Mouse (Mus musculus) cortical plate, adult 2 months (tissue): ENCODE data around the gene Hectd1. TPM values are rescaled to one million over a fixed set of nuclear protein-coding genes. Genes with fewer than 3 reads are reported as not detected.

Experiments used
- H3K27ac ChIP-seq: fragments of 200-500 bp; 2 replicates; pipeline ENCODE4 v1.5.1; 2012; ENCODE audit warnings: low read length, control low read depth, inconsistent platforms; ENCODE audit not compliant: insufficient read depth
- H3K4me1 ChIP-seq: fragments of 200-500 bp; 2 replicates; pipeline ENCODE4 v1.6.1; 2011; ENCODE audit warnings: low read length; ENCODE audit not compliant: control insufficient read depth, insufficient read depth
- H3K4me3 ChIP-seq: fragments of 200-500 bp; 2 replicates; pipeline ENCODE4 v1.5.1; 2011; ENCODE audit warnings: mild to moderate bottlenecking, low read length, control low read depth; ENCODE audit not compliant: insufficient read depth
- CTCF ChIP-seq: fragments of 200-500 bp; IDR thresholded peaks from 2 replicates; pipeline ENCODE4 v1.5.1; 2011; ENCODE audit warnings: mild to moderate bottlenecking, control low read depth, low read length; ENCODE audit not compliant: insufficient read depth; ENCODE audit errors: extremely low read depth
- POLR2A ChIP-seq: fragments of 200-500 bp; IDR thresholded peaks from 2 replicates; pipeline ENCODE4 v1.6.1; 2011; ENCODE audit warnings: mild to moderate bottlenecking, low read length, control low read depth; ENCODE audit not compliant: insufficient read depth; ENCODE audit errors: extremely low read depth
- polyA plus RNA-seq: library from polyadenylated mRNA; depleted of rRNA; stranded (reverse); fragments of >200 nt; gene quantifications from 2 replicates; pipeline ENCODE4 v1.2.3, GENCODE M21; 2012

Hectd1 gene
- polyA plus RNA-seq, 1 experiment, result 33.0 TPM

DNA sequence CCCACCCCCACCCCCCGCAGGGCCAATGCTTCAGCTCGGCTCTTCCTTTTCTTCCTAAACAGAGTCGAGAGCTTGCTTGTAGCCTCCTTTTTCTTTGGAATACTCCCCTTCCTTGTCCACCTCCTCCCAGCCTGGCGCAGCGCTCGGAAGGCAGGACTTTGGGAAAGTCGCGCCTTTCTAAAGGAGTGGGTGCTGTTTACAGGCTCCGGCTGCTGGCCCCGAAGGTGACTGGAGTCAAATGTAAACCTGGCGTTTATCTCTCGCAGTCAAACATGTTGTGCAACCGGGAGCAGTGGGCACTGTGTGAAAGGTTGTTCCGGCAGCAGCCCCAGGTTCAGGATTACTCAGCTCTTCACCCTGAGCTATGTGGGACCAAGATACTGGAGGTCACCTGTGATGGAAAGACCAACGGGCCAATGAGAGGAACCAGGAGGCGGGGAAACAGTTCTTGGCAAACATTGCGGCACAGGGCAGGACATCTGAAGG is 15.5 kb upstream of the Hectd1 start:
- H3K27ac ChIP-seq, result peak overlapping the region; percentile 30
- peak; percentile 73 for TF ChIP-seq POLR2A
- TF ChIP-seq CTCF, result no peak
- H3K4me3 ChIP-seq, result peak overlapping the region; percentile 41
- H3K4me1 ChIP-seq, result peaks cover 3% of the 10 kb centered on the region; the same call in 1 of the 2 replicates

DNA sequence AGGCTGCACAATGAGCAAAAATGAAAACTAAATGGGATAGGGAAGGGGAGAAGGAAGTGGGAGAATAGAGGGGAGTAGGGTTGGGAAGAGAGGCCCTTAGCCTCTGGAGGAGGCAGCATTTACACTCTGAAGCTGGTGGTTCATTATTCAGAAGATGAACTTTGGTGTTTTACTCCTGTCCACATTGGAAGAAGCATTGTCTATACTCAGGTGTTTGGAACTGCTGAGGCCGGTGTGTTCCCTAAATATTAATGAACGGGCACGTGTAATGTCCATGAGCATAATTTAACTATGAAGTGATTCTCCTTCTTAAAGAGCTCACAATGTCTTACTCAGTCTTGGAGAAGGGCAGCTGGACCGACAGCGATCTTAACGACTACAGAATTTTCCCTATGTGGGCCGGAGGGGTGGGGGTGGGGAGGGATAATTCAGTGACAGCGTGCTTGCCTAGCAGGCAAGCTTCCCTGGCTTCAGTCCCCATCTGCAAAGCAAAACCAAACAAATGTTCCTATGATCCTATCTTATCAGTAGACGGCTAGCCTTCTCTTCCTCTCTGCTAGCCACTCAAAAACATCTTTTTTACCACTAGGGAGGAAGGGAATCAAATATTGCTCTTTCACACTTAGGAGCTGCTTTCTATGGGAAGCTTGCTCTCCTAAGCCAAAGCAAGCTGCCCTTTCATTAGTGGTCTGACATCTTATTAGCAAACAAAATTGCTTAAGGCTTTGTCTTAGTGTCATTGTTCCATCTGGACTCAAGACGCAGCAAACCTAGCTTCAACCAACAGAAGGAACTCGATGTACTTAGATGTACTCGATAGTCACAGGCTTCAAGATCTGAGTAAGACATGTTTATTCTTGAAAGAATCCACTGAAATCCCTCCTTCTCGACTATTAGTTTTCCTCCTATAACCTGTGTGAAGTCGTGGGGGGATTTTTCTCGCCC is 14.5 kb upstream of the Hectd1 start:
- peak overlapping the region; percentile 41; the same call in 1 of the 2 replicates for H3K4me3 ChIP-seq
- TF ChIP-seq CTCF (no peak), POLR2A (no peak)
- peak overlapping the region; percentile 69; the same call in 1 of the 2 replicates for H3K27ac ChIP-seq
- peaks cover 3% of the 10 kb centered on the region; the same call in 1 of the 2 replicates for H3K4me1 ChIP-seq

DNA sequence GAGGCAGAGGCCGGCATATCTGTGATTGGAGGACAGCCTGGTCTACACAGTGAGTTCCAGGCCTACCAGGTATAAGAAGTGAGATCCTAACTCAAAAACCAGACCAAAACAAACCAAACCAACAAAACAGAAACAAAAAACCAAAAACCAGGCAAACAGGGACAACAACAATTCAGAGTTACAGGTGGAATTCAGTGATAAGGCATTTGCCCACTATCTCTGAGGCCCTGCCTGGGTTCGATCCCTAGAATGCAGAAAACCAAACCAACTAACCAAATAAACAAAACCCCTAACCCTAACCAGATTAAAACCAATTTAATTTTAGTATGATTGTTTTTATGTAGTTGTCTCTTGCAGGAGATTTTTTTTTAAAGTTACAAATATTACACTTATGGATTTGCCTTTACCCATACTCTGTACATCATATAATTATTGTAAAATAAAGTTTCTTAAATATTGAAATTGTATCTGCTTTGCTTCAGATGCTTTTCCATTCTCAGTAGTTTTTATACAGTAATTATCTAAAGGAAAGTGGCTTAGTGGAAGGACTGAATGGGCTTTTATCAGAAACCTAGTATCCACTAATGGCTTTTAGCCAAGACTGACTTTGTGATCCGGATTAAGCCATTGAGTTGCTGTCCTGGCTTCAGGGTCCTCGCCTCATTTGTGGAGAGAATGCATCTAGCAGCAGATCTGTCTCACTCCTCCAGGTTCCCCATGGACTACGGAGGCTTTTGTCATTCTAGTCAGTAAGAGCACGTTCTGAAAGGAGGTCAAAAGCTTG is 12.9 kb upstream of the Hectd1 start:
- peaks cover 3% of the 10 kb centered on the region; the same call in 1 of the 2 replicates for H3K4me1 ChIP-seq
- H3K4me3 ChIP-seq, result no peak overlapping the region
- no peak overlapping the region for H3K27ac ChIP-seq
- TF ChIP-seq CTCF, result no peak
- TF ChIP-seq POLR2A, result no peak

DNA sequence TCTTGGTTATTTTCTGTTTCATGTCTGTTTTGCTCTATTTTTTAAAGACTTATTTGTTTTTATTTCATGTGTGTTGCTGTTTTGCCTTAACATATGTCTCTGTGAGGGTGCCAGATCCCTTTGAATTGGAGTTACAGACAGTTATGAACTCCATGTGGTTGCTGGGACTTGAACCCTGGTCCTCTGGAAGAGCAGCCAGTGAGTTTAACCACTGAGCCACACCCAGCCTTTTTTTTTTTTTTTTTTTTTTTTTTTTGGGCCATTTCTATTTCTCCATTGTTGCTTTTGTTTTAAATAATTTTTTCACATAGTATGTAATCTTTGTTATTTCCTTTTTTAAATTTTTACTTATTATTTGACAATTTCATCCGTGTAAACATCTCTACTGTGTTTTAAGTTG is 10.5 kb upstream of the Hectd1 start:
- H3K4me3 ChIP-seq, result no peak overlapping the region
- H3K4me1 ChIP-seq, result peaks cover 3% of the 10 kb centered on the region; the same call in 1 of the 2 replicates
- no peak overlapping the region for H3K27ac ChIP-seq
- no peak for TF ChIP-seq POLR2A
- no peak for TF ChIP-seq CTCF

DNA sequence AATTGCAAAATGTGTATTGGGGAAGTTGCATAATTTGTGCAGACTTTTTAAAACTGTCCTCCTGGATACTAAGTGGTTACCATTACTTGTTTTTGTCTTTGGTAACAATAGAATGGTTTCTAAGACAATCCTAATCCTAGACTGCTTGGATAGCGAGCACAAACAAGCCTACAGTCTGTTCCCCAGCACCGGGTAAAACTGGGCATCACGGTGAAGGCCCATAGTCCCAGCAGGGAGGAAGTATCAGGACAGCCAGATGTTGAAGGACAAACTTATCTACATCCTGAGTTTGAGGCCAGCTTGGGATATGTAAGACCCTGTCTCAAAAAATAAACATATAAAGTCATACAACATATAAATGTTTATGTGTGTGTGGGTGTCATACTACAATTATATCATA is 5.9 kb upstream of the Hectd1 start:
- no peak overlapping the region for H3K27ac ChIP-seq
- no peaks in the 10 kb centered on the region for H3K4me1 ChIP-seq
- H3K4me3 ChIP-seq, result no peak overlapping the region
- TF ChIP-seq CTCF (no peak), POLR2A (no peak)

DNA sequence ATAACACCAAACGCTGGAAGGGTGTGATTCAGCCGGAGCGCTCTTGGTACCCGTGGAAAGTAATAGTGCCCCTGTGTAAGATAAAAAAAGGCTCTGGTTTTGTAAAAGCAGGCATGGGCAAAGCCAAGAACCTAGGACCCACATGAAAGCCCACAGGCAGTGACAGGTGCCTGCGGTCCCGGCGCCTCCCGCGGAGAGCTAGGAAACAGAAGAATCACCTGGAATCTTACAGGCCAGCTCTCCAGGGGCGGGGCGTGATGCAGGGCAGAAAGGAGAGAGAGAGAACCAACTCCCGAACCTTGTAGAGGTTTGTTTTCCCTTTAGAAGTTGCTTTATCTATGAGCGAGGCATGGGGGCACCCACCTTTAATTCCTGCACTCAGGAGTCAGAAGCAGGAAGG is 2.6 kb upstream of the Hectd1 start:
- no peak for TF ChIP-seq CTCF
- no peak for TF ChIP-seq POLR2A
- Histone ChIP-seq H3K4me1 (0 out of 2 replicates have a peak, but pooled peaks cover 1% of the 10 kb centered on the region), H3K27ac (no peak overlapping the region), H3K4me3 (no peak overlapping the region)

DNA sequence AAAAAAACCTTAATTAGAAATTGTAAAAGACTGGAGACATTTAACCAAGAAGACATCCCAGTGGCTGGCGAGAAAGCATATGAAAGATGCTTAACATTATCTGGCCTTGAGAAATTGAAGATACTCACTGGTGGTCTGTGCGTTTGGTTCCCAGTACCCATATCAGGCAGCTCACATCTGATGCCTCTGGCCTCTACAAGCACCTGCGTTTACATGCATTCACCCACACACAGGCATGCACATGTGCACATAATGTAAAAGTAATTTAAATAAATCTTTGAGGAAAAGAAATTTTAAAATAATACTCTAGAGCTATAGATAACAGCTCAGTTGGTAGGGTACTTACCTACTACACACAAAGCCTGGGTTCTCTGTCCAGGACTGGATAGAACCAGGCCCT is 2.0 kb upstream of the Hectd1 start:
- TF ChIP-seq POLR2A, result no peak
- no peak for TF ChIP-seq CTCF
- H3K4me1 ChIP-seq, result 0 out of 2 replicates have a peak, but pooled peaks cover 1% of the 10 kb centered on the region
- no peak overlapping the region for H3K4me3 ChIP-seq
- H3K27ac ChIP-seq, result no peak overlapping the region

DNA sequence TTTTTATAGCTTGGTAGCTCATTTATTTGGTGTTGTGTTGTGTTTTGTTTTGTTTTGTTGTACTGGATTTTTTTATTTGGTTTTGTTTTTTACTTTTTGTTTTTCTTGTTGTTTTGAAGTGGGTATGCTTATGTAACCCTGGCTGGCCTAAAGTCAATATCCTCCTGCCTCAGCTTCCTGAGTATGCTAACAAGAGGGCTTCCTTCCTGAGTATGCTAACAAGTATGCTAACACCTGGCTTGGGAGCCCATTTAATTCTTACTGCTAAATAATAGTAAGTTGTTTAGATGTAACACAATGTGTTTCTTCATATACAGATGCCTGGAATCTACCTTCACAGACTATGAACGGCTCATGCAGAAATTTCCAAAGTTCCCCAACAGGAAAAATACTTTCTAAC is 1.3 kb upstream of the Hectd1 start:
- peak overlapping the region; percentile 92; the same call in 1 of the 2 replicates for H3K4me3 ChIP-seq
- 0 out of 2 replicates have a peak, but pooled peaks cover 1% of the 10 kb centered on the region for H3K4me1 ChIP-seq
- H3K27ac ChIP-seq, result no peak overlapping the region
- TF ChIP-seq POLR2A (no peak), CTCF (no peak)

DNA sequence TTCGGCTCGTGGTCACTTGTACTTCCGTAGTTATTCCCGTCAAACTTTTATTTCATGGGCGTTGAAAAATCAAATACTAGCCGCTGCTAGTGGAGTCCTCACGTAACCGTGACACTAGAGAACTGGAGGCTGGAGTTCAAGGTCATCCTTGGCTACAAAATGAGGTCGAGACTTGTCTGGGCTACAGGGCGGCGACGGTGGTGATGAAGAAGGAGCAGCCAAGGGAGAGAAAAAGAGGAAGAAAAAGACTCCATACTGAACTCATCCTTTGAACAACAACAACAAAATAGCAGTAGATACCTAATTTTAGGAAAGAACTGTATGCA is 704 bp upstream of the Hectd1 start:
- TF ChIP-seq POLR2A (no peak), CTCF (no peak)
- H3K27ac ChIP-seq, result peak overlapping the region; percentile 96
- H3K4me1 ChIP-seq, result 0 out of 2 replicates have a peak, but pooled peaks cover 1% of the 10 kb centered on the region
- H3K4me3 ChIP-seq, result peak overlapping the region; percentile 92
